Mouse (Mus musculus) retina, embryonic 14.5 days (tissue): ENCODE results near the gene Nfkbia.

Source experiments
- DNase-seq: peaks from one replicate; pipeline ENCODE4 v3.0.0-alpha.2; 2015; ENCODE audit warnings: low spot score

The Nfkbia gene

DNA sequence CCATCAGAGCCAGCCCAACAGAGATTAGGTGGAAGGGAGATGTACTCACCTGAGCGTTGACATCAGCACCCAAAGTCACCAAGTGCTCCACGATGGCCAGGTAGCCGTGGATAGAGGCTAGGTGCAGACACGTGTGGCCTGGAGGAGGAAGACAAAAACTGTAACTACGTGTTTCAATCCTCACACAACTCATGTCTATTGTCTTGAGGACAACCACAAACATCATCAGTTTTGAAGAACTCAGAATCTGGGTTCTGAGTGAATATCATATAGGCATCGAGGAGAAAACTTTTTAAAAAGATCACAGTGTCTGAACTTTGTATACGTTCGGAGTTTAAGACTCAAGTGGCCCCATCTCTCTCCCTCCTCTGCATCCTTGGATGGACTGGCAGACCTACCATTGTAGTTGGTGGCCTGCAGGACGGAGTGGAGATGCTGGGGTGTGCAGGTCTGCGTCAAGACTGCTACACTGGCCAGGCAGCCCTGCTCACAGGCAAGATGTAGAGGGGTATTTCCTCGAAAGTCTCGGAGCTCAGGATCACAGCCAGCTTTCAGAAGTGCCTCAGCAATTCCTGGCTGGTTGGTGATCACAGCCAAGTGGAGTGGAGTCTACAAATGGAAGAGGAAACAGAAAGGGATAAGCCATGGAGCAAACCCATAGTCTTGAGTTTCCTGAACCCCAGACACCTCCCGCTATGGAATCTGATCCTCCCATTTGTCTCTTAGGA lies 1.6 kb downstream of the Nfkbia start:
- DNase-seq, result no peak

- no peak for DNase-seq
These were observed 2.3 kb downstream of the Nfkbia start for GRCm38 (mm10) chr12:55489986-55490721.

GRCm38 (mm10) chr12:55488661-55489447 lies 3.6 kb downstream of the Nfkbia start:
- DNase-seq, result no peak

- no peak for DNase-seq
These were observed 4.4 kb downstream of the Nfkbia start for GRCm38 (mm10) chr12:55487843-55488660.

DNA sequence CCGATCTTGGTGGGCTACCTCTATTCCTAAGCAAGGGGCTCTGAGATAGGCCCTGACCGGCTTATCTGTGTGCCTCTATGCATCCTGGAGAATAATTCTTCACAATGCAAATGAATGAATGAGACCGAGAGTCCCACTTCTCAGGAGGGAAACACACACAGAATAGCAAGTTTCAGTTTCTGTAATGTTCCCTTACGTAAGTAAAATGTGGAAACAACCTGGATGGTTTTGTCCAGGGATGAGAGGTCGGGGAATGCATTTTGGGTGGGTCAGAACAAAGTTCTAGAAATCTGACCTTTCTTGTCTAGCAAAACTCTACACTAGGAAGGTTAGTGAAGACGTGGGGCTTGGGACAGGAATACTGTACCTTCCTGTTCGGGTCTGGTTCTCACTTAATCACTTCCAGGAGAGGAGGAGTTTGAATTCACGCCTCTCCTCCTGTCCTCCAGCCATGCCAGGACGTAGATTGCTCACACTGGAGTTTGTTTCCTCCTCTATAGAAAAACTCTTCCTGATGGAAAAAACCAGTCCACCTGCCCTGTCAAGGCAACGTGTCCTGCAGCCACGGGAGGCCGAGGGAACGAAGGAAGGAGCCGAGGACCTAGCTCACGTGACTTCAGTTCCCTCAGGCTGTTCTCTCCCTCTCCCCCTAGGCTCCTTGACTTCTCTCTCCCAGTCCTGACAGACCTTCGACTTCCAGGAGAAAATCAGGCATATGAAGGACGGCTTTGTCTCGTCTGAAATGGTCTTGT lies 5.3 kb downstream of the Nfkbia start:
- DNase-seq, result no peak

- DNase-seq, result no peak
These were observed 7.6 kb downstream of the Nfkbia start for GRCm38 (mm10) chr12:55484800-55485199.

GRCm38 (mm10) chr12:55484079-55484774 lies 8.2 kb downstream of the Nfkbia start:
- DNase-seq, result no peak

- DNase-seq, result no peak
These were observed 8.9 kb downstream of the Nfkbia start for GRCm38 (mm10) chr12:55483591-55483990.

DNA sequence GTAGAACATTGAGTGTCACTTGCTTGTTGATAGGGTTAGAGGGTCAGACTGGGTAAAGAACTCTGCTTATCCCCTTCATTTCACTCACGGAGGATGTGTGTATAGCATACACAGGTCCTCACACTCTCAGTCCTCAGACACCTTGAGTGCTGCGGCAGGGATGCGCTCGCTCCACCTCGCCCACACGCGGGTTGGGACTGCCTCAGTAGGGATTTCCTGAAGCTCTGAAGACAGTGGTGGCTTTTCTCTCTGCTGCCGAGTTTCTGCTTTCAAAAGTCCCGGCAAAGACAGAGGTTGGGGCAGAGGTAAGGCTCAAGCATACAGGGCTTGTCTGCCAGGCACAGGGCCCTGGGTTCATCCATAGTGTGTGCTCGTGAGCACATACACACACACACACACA lies 9.7 kb downstream of the Nfkbia start:
- no peak for DNase-seq

- DNase-seq, result no peak
These were observed 10.7 kb downstream of the Nfkbia start for GRCm38 (mm10) chr12:55481739-55482138.

- DNase-seq, result no peak
These were observed 11.8 kb downstream of the Nfkbia start for GRCm38 (mm10) chr12:55480471-55481153.

- no peak for DNase-seq
These were observed 13.5 kb downstream of the Nfkbia start for GRCm38 (mm10) chr12:55478901-55479300.

DNA sequence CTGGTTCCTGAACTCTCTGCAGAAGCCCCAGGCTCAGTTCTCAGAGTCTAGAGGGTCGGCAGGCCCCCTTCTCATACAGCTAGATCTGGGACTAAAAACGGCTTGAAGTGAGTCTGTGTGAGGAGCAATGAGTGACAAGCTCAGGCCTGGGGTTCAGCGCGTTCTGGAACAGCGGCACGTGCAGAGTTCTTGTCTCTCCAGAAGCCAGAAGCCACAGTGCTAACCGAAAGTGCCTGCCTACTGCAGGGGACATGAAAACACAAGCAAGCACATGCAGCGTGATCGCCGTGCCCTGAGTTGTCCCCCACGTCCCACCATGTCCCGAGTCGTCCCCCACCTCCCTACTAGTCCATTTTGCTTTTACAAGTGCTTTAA lies 18.3 kb downstream of the Nfkbia start:
- DNase-seq, result no peak

- DNase-seq, result no peak
These were observed 18.9 kb downstream of the Nfkbia start for GRCm38 (mm10) chr12:55473250-55474208.

DNA sequence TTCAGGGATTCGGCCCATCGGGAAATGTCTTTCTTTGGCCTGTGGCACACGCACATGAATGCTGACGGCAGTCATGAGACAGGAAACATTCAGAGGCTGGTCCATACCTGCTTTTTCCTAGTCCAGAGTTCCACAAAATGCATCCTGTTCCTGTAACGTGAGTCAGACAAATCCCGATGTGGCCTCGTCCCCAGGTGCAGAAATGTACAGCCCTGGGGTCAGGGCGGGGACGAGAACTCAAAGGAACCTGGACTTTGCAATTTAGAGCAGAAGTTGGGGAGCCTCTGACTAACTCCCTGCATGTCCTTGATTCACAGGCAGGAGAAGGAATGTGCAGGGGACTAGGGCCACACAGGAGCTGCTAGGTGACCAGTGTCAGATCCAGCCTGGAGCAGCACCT lies 21.1 kb downstream of the Nfkbia start:
- DNase-seq, result no peak

DNA sequence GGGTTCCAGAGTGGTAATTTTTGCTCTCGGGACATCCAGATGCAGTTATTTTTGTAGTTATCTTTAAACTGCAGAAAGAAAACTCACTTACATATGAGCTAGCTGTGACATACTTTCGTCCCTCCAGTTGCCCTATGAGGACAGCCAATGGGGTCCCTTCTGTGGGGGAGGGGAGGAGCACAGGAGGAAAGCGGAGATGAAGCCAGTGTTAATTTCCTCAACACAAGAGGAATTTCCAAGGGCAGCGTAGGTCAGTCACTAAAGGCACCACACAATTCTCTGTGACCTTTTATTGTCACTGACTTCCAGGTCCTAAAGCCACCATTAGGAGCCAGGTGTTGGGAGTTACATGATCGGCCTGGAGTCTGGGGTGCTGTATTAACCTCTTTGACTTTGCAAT lies 22.0 kb downstream of the Nfkbia start:
- DNase-seq, result peak; percentile 38

- peak; percentile 48 for DNase-seq
These were observed 24.9 kb downstream of the Nfkbia start for GRCm38 (mm10) chr12:55467331-55468180.

DNA sequence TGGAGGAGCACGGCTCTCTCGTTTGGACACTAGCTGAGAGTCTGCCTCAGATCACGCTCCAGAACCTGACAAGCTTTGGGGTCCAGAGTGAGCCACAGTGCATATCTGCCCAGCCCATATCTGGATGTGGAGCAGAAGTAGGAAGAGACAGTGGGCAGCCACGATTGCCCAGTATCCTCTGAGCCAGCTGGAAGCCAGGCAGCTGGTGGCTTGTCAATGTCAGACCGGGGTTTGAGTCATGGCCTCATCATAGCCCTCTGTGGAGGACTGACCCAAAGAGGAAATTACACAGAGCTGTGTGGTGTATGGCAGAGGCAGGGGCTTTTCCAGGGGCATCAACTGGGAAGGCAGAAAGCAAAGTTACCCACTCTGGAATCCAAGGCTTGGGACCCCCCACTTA lies 25.6 kb downstream of the Nfkbia start:
- no peak for DNase-seq
